Mouse (Mus musculus) erythroblast, embryonic 14.5 days (primary cell): ENCODE results near the gene Sprr2a2.

Source experiments
- GATA1 ChIP-seq: IDR thresholded peaks from 2 replicates; pipeline ENCODE4 v1.6.1; 2012; ENCODE audit warnings: low read length, inconsistent platforms, mixed read lengths
- TAL1 ChIP-seq: IDR thresholded peaks from 3 replicates; pipeline ENCODE4 v1.6.1; 2012; ENCODE audit warnings: low read length, inconsistent platforms, mixed read lengths

DNA sequence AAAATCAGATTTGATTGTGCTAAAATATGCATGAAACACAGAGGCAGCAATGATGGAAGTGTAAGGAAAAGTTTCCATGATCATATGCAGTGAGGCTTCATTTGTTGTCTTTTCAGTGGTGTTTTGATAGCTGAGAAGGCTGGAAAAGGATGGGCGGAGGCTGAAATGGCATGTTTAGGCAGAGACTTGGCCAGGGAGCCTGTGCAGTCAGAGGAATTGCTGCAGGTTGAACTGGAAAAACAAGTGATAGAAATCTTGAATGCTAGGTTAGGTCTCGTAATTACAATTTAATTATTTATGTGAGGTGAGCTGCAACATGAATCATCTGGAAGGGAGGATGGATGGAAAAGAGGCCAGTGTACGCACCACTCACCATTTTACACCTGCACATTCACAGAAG, 45.9 kb upstream of the Sprr2a2 start:
- no peak for TF ChIP-seq TAL1
- TF ChIP-seq GATA1 = no peak
